Mouse (Mus musculus): Measurements from ENCODE around the gene Prss57. TPM values are rescaled to one million over a fixed set of nuclear protein-coding genes. Genes with fewer than 3 reads are reported as not detected.

Gene Prss57
- polyA plus RNA-seq, 1 experiment from 2014 or later = 0.62 TPM

DNA sequence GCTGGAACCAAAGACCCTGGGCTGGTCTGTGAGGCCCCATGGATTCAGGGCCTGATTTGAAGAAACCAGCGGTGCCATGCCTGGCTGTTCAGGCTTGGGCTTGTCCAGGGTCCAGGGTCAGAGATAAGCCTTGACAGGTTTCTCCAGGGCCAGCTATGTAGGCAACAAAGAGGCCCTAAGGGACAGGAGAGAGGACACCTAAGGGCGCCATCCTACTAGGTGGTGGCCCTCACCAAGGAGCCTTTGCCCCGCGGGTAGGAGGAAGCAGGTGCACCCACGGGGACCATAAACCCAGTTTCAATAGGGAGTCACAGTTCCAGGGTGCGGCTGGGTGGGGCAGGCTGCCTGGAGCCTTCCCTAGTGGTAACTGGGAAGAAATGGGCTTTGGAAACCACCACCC, 32.2 kb upstream of the Prss57 start:
- peaks cover 12% of the 10 kb centered on the region for H3K36me3 ChIP-seq (ENCODE audit: control insufficient read depth, insufficient read depth)
- no peak for ATAC-seq
- H3K4me3 ChIP-seq (replicated peaks; ENCODE audit: low read length) = no peak overlapping the region
- H3K9ac ChIP-seq (replicated peaks; ENCODE audit: low read depth, low read length) = no peak overlapping the region
- no peak overlapping the region for H3K27ac ChIP-seq (ENCODE audit: low read length)
- 81% methylated on average over 6 of the region's 6 CpGs for WGBS
- no peaks in the 10 kb centered on the region for H3K9me3 ChIP-seq (ENCODE audit: control insufficient read depth, low read length)
- H3K4me1 ChIP-seq (replicated peaks; ENCODE audit: control insufficient read depth, insufficient read depth, low read length) = 0 out of 2 replicates have a peak, but pooled peaks cover 3% of the 10 kb centered on the region
- no peaks in the 10 kb centered on the region for H3K27me3 ChIP-seq (replicated peaks; ENCODE audit: control insufficient read depth, insufficient read depth, low read length)
- no peak overlapping the region for H3K4me2 ChIP-seq (ENCODE audit: low read length)

DNA sequence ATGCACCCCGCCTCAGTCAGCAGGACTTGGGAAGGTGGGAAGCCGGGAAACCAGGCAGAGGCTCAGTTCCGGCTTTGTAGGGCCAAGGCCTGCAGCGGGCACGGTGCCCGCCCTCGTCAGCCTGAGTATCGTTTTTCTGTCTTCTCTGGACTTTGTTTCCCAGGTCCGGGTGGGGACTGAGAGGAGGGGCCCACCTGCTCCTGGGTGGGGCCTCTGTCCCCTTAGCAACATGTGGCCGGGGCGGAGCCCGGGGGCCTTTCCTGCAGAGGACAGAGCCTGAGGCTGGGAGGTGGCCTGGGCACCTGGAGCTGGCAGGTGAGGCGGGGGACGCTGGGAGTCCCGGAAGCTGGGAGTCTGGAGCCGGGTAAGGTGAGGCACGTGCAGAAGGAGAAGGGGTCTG, 31.6 kb upstream of the Prss57 start:
- WGBS = 21% methylated on average over 17 of the region's 17 CpGs
- Histone ChIP-seq H3K4me2 (ENCODE audit: low read length) (no peak overlapping the region), H3K9me3 (ENCODE audit: control insufficient read depth, low read length) (no peaks in the 10 kb centered on the region), H3K36me3 (ENCODE audit: control insufficient read depth, insufficient read depth) (peaks cover 12% of the 10 kb centered on the region), H3K9ac (replicated peaks; ENCODE audit: low read depth, low read length) (no peak overlapping the region), H3K27me3 (replicated peaks; ENCODE audit: control insufficient read depth, insufficient read depth, low read length) (no peaks in the 10 kb centered on the region), H3K27ac (ENCODE audit: low read length) (no peak overlapping the region), H3K4me3 (replicated peaks; ENCODE audit: low read length) (no peak overlapping the region), H3K4me1 (replicated peaks; ENCODE audit: control insufficient read depth, insufficient read depth, low read length) (0 out of 2 replicates have a peak, but pooled peaks cover 3% of the 10 kb centered on the region)
- no peak for ATAC-seq

DNA sequence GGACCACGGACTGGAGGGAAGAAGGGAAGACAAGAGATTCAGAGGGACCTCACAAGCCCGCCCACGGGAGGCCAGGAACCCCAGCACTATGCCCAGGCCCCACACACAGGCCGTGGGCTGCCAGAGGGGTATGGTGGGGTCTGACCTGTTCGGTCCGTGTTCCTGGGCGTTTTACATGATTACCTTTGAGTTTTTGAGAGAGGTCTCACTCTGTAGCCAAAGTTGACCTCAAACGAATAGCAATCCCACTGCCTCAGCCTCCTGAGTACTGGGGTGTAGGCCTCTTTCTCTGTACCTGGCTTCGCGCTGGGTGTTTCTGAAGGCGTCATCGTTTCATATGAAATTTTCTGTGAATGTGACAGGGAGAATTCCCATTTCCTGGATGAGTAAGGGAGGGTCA, 31.0 kb upstream of the Prss57 start:
- Histone ChIP-seq H3K36me3 (ENCODE audit: control insufficient read depth, insufficient read depth) (peaks cover 15% of the 10 kb centered on the region), H3K4me3 (replicated peaks; ENCODE audit: low read length) (no peak overlapping the region), H3K27ac (ENCODE audit: low read length) (no peak overlapping the region), H3K9me3 (ENCODE audit: control insufficient read depth, low read length) (no peaks in the 10 kb centered on the region), H3K9ac (replicated peaks; ENCODE audit: low read depth, low read length) (no peak overlapping the region), H3K4me2 (ENCODE audit: low read length) (no peak overlapping the region), H3K27me3 (replicated peaks; ENCODE audit: control insufficient read depth, insufficient read depth, low read length) (no peaks in the 10 kb centered on the region), H3K4me1 (replicated peaks; ENCODE audit: control insufficient read depth, insufficient read depth, low read length) (0 out of 2 replicates have a peak, but pooled peaks cover 3% of the 10 kb centered on the region)
- no peak for ATAC-seq
- WGBS = 87% methylated on average over 12 of the region's 12 CpGs

DNA sequence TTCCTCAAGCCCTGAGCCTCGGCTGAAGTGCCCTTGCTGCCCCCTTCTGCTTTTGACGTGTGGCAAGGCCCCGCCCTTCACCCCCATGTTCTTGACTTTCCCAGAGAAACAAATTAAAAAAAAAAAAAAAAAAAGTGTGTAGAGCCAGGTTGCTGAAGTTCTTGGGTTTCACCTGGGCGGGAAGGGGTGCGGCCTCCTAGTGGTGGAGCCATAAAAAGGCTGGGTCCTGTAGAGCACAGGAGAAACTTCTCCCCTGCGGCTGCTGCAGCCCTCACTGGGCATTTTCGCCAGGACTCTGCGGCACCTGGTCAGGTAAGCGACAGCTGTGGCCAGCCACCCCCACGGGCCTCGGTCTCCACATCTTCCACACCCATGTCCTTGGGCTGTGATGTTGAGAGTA, 30.0 kb upstream of the Prss57 start, which contains the start of gene Misp:
Misp (plus strand) TSS at position 208 of the 400 bp plus-strand sequence.
- 69% methylated on average over 11 of the region's 11 CpGs for WGBS
- no peaks in the 10 kb centered on the region for H3K9me3 ChIP-seq (ENCODE audit: control insufficient read depth, low read length)
- no peak for ATAC-seq

DNA sequence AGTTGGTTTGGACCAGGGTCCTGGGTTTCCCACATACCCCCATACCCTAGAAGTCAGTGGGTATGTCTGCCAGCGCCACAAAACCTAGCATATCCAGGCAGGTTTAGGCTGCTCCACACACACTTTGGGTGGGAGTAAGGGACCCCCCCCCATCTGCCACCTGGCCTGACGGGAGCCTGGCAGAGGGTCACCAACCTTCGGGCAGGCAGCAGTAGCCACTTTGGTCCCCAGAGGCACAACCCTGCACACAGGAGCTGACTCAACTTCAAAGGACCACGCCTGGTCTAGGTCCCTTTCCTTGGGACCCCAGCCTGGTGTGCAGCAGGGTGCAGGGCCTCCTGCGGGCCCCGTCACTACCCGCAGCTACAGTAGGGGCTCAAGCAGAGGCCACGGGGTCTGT, 29.5 kb upstream of the Prss57 start:
- Histone ChIP-seq H3K4me2 (ENCODE audit: low read length) (no peak overlapping the region), H3K9me3 (ENCODE audit: control insufficient read depth, low read length) (no peaks in the 10 kb centered on the region), H3K27ac (ENCODE audit: low read length) (no peak overlapping the region), H3K27me3 (replicated peaks; ENCODE audit: control insufficient read depth, insufficient read depth, low read length) (no peaks in the 10 kb centered on the region), H3K36me3 (ENCODE audit: control insufficient read depth, insufficient read depth) (peaks cover 25% of the 10 kb centered on the region), H3K4me1 (replicated peaks; ENCODE audit: control insufficient read depth, insufficient read depth, low read length) (0 out of 2 replicates have a peak, but pooled peaks cover 3% of the 10 kb centered on the region), H3K4me3 (replicated peaks; ENCODE audit: low read length) (no peak overlapping the region), H3K9ac (replicated peaks; ENCODE audit: low read depth, low read length) (no peak overlapping the region)
- 83% methylated on average over 8 of the region's 8 CpGs for WGBS
- ATAC-seq = no peak

More for the DNA sequence above, 30.0 kb upstream of the Prss57 start, which contains the start of gene Misp:
- Histone ChIP-seq H3K4me2 (ENCODE audit: low read length) (no peak within 1 kb of the TSS), H3K27ac (ENCODE audit: low read length) (no peak within 1 kb of the TSS), H3K36me3 (ENCODE audit: control insufficient read depth, insufficient read depth) (peaks cover 24% of the 10 kb centered on the region), H3K27me3 (replicated peaks; ENCODE audit: control insufficient read depth, insufficient read depth, low read length) (no peaks in the 10 kb centered on the region), H3K4me3 (replicated peaks; ENCODE audit: low read length) (no peak within 1 kb of the TSS), H3K4me1 (replicated peaks; ENCODE audit: control insufficient read depth, insufficient read depth, low read length) (0 out of 2 replicates have a peak, but pooled peaks cover 3% of the 10 kb centered on the region), H3K9ac (replicated peaks; ENCODE audit: low read depth, low read length) (no peak within 1 kb of the TSS)

DNA sequence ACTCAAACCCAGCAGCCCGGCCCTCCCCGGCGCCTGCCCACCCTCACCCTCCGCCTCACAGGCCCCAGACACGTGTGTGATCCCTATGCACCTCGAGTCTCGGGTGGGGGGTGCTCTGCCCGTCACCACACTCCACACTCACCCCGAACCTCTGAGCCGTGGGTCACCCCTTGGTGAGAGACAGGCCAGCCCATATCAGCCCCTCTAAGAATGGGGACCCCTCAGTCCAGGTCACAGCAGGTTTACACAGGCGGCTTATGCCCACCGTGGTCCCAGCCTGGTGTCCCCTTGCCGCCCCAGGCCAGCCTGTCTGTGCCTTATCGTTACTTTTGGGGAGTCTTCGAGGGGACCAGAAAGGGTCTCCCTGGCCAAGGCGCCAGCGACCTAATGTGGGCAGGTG, 28.8 kb upstream of the Prss57 start:
- no peak for ATAC-seq
- Histone ChIP-seq H3K4me3 (replicated peaks; ENCODE audit: low read length) (no peak overlapping the region), H3K27ac (ENCODE audit: low read length) (no peak overlapping the region), H3K4me1 (replicated peaks; ENCODE audit: control insufficient read depth, insufficient read depth, low read length) (0 out of 2 replicates have a peak, but pooled peaks cover 3% of the 10 kb centered on the region), H3K4me2 (ENCODE audit: low read length) (no peak overlapping the region), H3K27me3 (replicated peaks; ENCODE audit: control insufficient read depth, insufficient read depth, low read length) (no peaks in the 10 kb centered on the region), H3K36me3 (ENCODE audit: control insufficient read depth, insufficient read depth) (peaks cover 27% of the 10 kb centered on the region), H3K9ac (replicated peaks; ENCODE audit: low read depth, low read length) (no peak overlapping the region), H3K9me3 (ENCODE audit: control insufficient read depth, low read length) (no peaks in the 10 kb centered on the region)
- WGBS = 92% methylated on average over 17 of the region's 17 CpGs

DNA sequence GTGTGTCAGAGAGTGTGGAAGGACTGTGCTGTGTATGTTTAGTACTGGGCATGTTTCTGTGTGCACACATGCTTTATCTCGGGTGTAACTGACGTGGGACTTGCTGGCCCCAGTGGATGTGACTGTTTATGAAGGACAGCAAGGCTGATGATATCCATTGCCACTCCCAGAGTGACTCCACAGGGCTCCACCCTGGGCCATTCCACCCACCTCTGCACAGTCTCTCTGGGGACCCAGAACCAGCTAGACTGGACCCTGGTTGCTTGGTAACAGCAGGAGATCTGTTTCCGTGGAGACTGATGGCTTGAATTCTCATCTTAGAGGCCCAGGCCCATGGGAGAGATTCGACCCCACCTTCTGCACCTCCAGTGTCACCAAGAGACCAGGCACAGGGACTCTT, 27.5 kb upstream of the Prss57 start:
- Histone ChIP-seq H3K27ac (ENCODE audit: low read length) (no peak overlapping the region), H3K4me3 (replicated peaks; ENCODE audit: low read length) (no peak overlapping the region), H3K4me2 (ENCODE audit: low read length) (no peak overlapping the region), H3K9me3 (ENCODE audit: control insufficient read depth, low read length) (no peaks in the 10 kb centered on the region), H3K27me3 (replicated peaks; ENCODE audit: control insufficient read depth, insufficient read depth, low read length) (no peaks in the 10 kb centered on the region), H3K9ac (replicated peaks; ENCODE audit: low read depth, low read length) (no peak overlapping the region), H3K36me3 (ENCODE audit: control insufficient read depth, insufficient read depth) (peaks cover 27% of the 10 kb centered on the region), H3K4me1 (replicated peaks; ENCODE audit: control insufficient read depth, insufficient read depth, low read length) (0 out of 2 replicates have a peak, but pooled peaks cover 3% of the 10 kb centered on the region)
- 77% methylated on average over 4 of the region's 4 CpGs for WGBS
- ATAC-seq = no peak

DNA sequence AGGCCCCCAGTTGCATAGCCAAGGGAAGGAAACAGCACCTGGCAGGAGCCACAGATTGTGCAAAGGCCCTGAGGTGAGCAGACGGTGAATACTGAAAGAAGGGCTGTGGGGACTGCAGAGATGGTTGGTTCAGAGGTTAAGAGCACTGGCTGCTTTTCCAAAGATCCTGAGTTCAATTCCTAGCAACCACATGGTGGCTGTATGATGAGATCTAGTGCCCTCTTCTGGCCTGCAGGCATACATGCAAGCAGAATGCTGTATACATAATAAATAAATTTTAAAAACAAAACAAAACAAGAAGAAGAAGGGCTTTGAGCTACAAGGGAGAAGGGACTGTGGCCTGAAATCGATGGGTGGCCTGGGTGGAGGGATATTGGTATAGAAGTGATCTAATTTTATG, 26.4 kb upstream of the Prss57 start:
- 73% methylated on average over 2 of the region's 2 CpGs for WGBS
- H3K36me3 ChIP-seq (ENCODE audit: control insufficient read depth, insufficient read depth) = peaks cover 27% of the 10 kb centered on the region
- no peak for ATAC-seq

DNA sequence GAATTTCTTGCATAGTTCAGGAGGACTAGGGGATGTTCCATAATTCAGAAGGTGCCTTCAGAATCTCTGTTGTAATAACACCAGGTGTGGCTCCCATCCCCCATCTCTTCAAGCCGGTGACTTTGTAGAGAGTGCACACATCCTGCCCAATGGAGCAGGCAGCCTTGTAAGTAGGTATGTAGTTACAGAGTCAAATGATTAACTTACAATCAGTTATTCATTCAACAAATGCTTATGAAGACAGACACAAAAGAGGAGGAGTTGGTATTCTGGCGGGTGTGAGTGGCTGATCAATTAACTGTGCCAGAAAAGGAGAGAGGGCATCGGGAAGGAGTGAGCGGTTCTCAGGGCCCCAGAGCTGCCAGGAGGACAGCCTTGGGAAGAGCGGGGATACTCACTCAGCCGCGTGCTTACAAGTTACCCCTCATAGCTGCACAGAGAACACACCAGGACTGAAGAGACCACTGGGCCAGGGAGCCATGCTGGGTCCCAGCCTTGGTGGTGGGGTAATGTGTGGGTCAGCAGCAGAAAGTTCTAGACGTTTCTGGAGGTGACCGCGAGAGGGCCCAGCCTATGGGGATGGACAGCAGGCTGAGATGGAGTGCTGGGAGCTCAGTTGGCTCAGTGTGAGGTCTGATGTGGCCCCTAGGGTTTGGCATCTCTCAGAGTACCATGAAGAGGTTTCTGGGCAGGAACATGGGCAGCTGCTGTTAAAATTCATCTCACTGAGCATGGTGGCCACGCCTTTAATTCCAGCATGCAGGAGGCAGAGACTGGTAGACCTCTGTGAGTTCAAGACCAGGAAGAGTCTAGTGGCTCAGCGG, 25.1 kb upstream of the Prss57 start:
- ATAC-seq = no peak
- Histone ChIP-seq H3K4me2 (ENCODE audit: low read length) (no peak overlapping the region), H3K27ac (ENCODE audit: low read length) (no peak overlapping the region), H3K27me3 (replicated peaks; ENCODE audit: control insufficient read depth, insufficient read depth, low read length) (no peaks in the 10 kb centered on the region), H3K36me3 (ENCODE audit: control insufficient read depth, insufficient read depth) (peaks cover 28% of the 10 kb centered on the region), H3K9ac (replicated peaks; ENCODE audit: low read depth, low read length) (no peak overlapping the region), H3K4me3 (replicated peaks; ENCODE audit: low read length) (no peak overlapping the region), H3K4me1 (replicated peaks; ENCODE audit: control insufficient read depth, insufficient read depth, low read length) (no peaks in the 10 kb centered on the region), H3K9me3 (ENCODE audit: control insufficient read depth, low read length) (no peaks in the 10 kb centered on the region)
- WGBS = 87% methylated on average over 12 of the region's 12 CpGs

More for the DNA sequence above, 26.4 kb upstream of the Prss57 start:
- Histone ChIP-seq H3K4me2 (ENCODE audit: low read length) (no peak overlapping the region), H3K4me3 (replicated peaks; ENCODE audit: low read length) (no peak overlapping the region), H3K27ac (ENCODE audit: low read length) (no peak overlapping the region), H3K9ac (replicated peaks; ENCODE audit: low read depth, low read length) (no peak overlapping the region), H3K4me1 (replicated peaks; ENCODE audit: control insufficient read depth, insufficient read depth, low read length) (no peaks in the 10 kb centered on the region), H3K9me3 (ENCODE audit: control insufficient read depth, low read length) (no peaks in the 10 kb centered on the region), H3K27me3 (replicated peaks; ENCODE audit: control insufficient read depth, insufficient read depth, low read length) (no peaks in the 10 kb centered on the region)
